32 mouse cellular contexts compared by ENCODE assay signal in genomic region chr6:82993696-82994095, GRCm38 (mm10). TPM values are rescaled to one million over a fixed set of nuclear protein-coding genes. Genes with fewer than 3 reads are reported as not detected.
"Had no signal": no experiment of that assay in that cellular context is flagged by ENCODE, and none has a peak within 500 bp of the region (broad histone marks: within the 10 kb centered on the region; RNA-seq: fewer than 3 reads in every experiment).

No protein-coding gene starts in this region.

- H3K9ac ChIP-seq: heart, embryonic 12.5 days; hindbrain, embryonic 13.5 days; hindbrain, embryonic 15.5 days; kidney, embryonic 15.5 days; limb, embryonic 13.5 days; limb, embryonic 15.5 days; liver, embryonic 12.5 days had no signal

- DNase-seq: gastrocnemius, adult 2 months; gastrocnemius, postnatal 10 days; gastrocnemius, postnatal 36 days; heart, adult 18-20 months; heart, postnatal 14 days; heart, postnatal 36 days; kidney, adult 11 months; kidney, adult 2 months; kidney, adult 9 months; kidney, postnatal 14 days; layer of hippocampus, adult 9-11 months; layer of hippocampus, postnatal 36 days; left cerebral cortex, postnatal 4 days had no signal

- H3K9me3 ChIP-seq: heart, embryonic 10.5 days; heart, embryonic 12.5 days; hindbrain, embryonic 13.5 days; hindbrain, embryonic 15.5 days; kidney, embryonic 15.5 days; limb, embryonic 13.5 days; limb, embryonic 15.5 days; liver, embryonic 12.5 days had no signal

- H3K27me3 ChIP-seq: kidney, embryonic 15.5 days; limb, embryonic 13.5 days; limb, embryonic 15.5 days had no signal

- H3K4me3 ChIP-seq: gastrocnemius, adult 2 months; heart, embryonic 10.5 days; heart, embryonic 12.5 days; hindbrain, embryonic 13.5 days; hindbrain, embryonic 15.5 days; kidney, embryonic 15.5 days; limb, embryonic 13.5 days; limb, embryonic 15.5 days; liver, embryonic 12.5 days had no signal

- H3K4me2 ChIP-seq: heart, embryonic 12.5 days; hindbrain, embryonic 13.5 days; hindbrain, embryonic 15.5 days; kidney, embryonic 15.5 days; limb, embryonic 13.5 days; limb, embryonic 15.5 days; liver, embryonic 12.5 days had no signal

- H3K27ac ChIP-seq: gastrocnemius, adult 2 months; heart, embryonic 10.5 days; hindbrain, embryonic 13.5 days; hindbrain, embryonic 15.5 days; hindbrain, postnatal 0 days; kidney, embryonic 15.5 days; kidney, postnatal 0 days; limb, embryonic 13.5 days; limb, embryonic 15.5 days; liver, embryonic 12.5 days had no signal

- H3K36me3 ChIP-seq: heart, embryonic 10.5 days; heart, embryonic 12.5 days; hindbrain, embryonic 13.5 days; hindbrain, embryonic 15.5 days; kidney, embryonic 15.5 days; limb, embryonic 13.5 days; limb, embryonic 15.5 days; liver, embryonic 12.5 days had no signal

- ATAC-seq: hindbrain, postnatal 0 days; intestine, embryonic 16.5 days; liver, embryonic 12.5 days had no signal

RNA-seq across cellular contexts. Expression of gene M1ap, which starts 47.0 kb away (rescaled TPM):
- total RNA-seq: gastrocnemius, postnatal 36 days; heart, adult 8-10 months; heart, postnatal 36 days; layer of hippocampus, adult 18-20 months; layer of hippocampus, postnatal 36 days; left cerebral cortex, adult 18-20 months; left cerebral cortex, postnatal 10 days; left cerebral cortex, postnatal 25 days; liver, adult 2 months had no signal
- polyA plus RNA-seq: hindbrain, embryonic 11.5 days; hindbrain, embryonic 13.5 days had no signal

RNA-seq across cellular contexts. Expression of gene Sema4f, which starts 54.1 kb away (rescaled TPM):
- total RNA-seq: liver, adult 2 months had no signal
- polyA plus RNA-seq: heart, embryonic 14.5 days; liver, adult 2 months had no signal
